Mouse (Mus musculus) cerebellum, adult (tissue): ENCODE data around the gene Vmn1r130.
"Not testable (repeated sequence)": the region's sequence is repeated elsewhere in the genome, so short reads cannot be mapped to it uniquely, and the experiment has no call there.

Source experiments
- ATAC-seq: cut with Nextera tagmentation; 2 replicates; pipeline ENCODE4 v1.9.2; 2017; ENCODE audit warnings: mild to moderate bottlenecking, moderate library complexity, mixed read lengths; ENCODE audit not compliant: insufficient number of reproducible peaks, low FRiP score, low TSS enrichment

Vmn1r130 gene

GRCm38 (mm10) chr7:21511480-21511879, at the start of gene Vmn1r130:
TSS of gene Vmn1r130 (plus strand) at chr7:21511780.
- ATAC-seq = not testable (repeated sequence)

GRCm38 (mm10) chr7:21545990-21546389, 34.4 kb downstream of the Vmn1r130 start, which contains the start of gene Vmn1r131:
TSS of gene Vmn1r131 (minus strand) at chr7:21546090.
- ATAC-seq = not testable (repeated sequence)
